Mouse (Mus musculus): ENCODE measurements around the gene Igsf1.

The Igsf1 gene

DNA sequence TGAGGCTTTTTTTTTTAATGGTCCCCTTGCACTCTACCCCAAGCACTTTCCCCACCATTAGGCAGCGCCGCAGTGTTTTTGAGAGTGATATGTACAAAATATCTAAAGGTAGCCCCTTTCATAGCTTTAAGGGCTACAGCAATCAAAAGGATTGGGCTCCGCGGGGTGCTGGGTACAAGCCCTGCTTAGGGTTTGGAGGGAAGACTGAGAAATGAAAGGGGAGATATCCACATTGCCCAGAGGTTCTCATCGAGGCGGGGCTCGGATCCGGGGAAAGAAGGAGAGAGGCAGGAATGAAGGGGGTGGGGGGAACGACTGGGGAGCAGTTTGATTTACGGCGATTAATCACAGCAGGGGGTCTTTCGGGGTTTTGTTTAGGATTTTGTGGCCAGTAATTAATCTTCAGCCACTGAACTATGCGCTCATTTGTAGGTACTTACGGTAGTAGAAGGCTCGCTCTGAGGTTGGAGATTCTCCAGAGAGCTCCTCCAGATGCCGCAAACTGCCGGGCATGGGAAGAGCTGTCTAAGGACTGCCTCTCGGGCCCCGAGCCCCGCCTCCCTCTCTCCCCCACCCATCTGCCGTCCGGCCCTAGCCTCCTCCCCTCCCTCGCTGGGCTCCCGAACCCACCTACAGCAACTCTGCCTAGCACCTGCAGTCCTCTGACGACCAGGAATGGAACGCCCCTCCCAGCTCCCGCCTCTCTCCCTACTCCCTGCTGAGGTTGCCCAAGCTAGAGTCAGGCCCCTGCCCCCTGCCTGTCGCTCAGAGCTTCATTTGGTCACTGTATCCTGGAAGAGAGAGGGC is at the start of gene Igsf1:
TSS of gene Igsf1 (minus strand) at position 537 of the 807 bp plus-strand sequence.
- DNase-seq, result no peak

DNA sequence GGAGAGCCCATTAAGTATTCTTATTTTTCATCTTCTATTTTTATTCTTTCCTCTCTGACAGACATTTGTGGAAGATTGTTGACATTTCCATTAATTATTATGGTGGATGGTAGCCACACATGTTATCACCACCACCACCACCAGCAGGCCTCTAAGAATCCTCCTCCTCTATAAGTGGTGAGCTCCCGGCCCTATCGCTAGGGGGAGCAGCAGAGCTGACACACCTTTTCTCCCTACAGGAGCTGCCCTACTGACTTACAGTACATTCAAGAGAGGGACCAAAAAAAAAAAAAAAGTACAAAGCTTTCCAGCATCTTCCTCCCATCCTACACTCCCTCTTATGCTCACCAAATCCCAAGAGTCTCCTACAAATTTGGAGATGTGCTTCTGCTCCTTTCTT is 26.7 kb downstream of the Igsf1 start:
- no peak for DNase-seq

DNA sequence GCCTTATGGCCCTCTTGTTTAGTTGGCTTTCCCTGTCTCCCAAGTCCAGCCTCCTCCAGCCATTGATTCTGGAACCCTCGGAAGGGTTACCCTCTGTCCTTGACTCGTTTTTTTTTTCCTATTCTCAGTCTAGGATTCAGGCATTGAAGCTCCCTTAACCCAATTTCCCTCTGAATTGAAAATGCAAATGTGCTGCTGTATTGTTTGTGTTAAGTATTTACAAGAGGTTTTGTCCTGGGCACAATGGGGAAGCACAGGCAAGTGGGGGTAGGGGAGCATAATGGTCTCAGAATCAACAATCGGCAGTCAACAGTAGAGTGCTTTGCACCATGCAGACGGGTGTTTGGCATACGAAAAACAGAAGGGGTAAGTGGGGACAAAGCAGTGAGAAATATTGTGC is 52.4 kb downstream of the Igsf1 start:
- DNase-seq, result no peak

DNA sequence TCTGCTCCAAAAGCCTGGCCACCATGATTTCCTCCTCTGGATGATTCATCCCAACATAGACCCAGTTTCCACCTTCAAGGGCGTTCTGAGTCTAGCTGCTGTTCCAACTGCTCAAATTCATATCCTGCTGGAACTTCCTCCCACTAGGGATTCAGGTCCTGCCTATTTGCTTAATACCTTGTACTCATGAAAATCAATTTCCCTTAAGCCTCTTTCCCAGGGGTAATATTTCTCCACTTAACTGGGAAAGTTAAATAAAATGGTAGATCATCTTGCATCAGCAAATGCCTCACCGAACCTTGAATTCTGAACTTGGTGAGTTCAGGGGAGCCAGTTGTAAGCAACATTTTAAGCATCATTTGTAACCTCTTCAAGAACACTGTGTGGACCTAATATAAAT is 62.6 kb downstream of the Igsf1 start, which contains the start of gene Olfr1321:
TSS of gene Olfr1321 (minus strand) at position 101 of the 400 bp plus-strand sequence.
- DNase-seq, result no peak
